Mouse (Mus musculus) midbrain, postnatal 0 days (tissue): ENCODE measurements around the gene Barx2. TPM values are rescaled to one million over a fixed set of nuclear protein-coding genes. Genes with fewer than 3 reads are reported as not detected.

Experiments used
- ATAC-seq: fragments of 200-750 bp; cut with Nextera tagmentation; 2 replicates; pipeline ENCODE4 v1.8.0; 2017; ENCODE audit warnings: moderate number of reproducible peaks, mild to moderate bottlenecking, moderate TSS enrichment, moderate library complexity; ENCODE audit not compliant: low FRiP score
- DNase-seq: peaks from one replicate; pipeline ENCODE4 v3.0.0-alpha.2; 2015; ENCODE audit warnings: low spot score
- H3K27ac ChIP-seq: fragments of 300-500 bp; sonication (generic); 2 replicates; pipeline ENCODE4 v1.5.1; 2014; ENCODE audit warnings: low read depth, mild to moderate bottlenecking, low read length, mixed read lengths
- H3K27me3 ChIP-seq: fragments of 300-500 bp; sonication (generic); 2 replicates; pipeline ENCODE4 v1.6.1; 2014; ENCODE audit warnings: low read length, control low read depth, mixed read lengths; ENCODE audit not compliant: insufficient read depth
- H3K36me3 ChIP-seq: fragments of 300-500 bp; sonication (generic); 2 replicates; pipeline ENCODE4 v1.6.1; 2014; ENCODE audit warnings: low read length, control low read depth, mixed read lengths; ENCODE audit not compliant: insufficient read depth
- H3K4me1 ChIP-seq: fragments of 300-500 bp; sonication (generic); 2 replicates; pipeline ENCODE4 v1.6.1; 2014; ENCODE audit warnings: mild to moderate bottlenecking, control low read depth, antibody characterized with exemption, low read length, mixed read lengths; ENCODE audit not compliant: insufficient read depth
- H3K4me2 ChIP-seq: fragments of 300-500 bp; sonication (generic); 2 replicates; pipeline ENCODE4 v1.6.1; 2014; ENCODE audit warnings: low read depth, mild to moderate bottlenecking, low read length, mixed read lengths; ENCODE audit not compliant: poor library complexity, severe bottlenecking
- H3K4me3 ChIP-seq: fragments of 300-500 bp; sonication (generic); 2 replicates; pipeline ENCODE4 v1.5.1; 2014; ENCODE audit warnings: low read depth, mild to moderate bottlenecking, low read length, moderate library complexity
- H3K9ac ChIP-seq: fragments of 300-500 bp; sonication (generic); replicated peaks from 2 replicates; pipeline ENCODE4 v1.6.1; 2014; ENCODE audit warnings: mild to moderate bottlenecking, low read length, moderate library complexity, mixed read lengths; ENCODE audit not compliant: poor library complexity, severe bottlenecking
- H3K9me3 ChIP-seq: fragments of 300-500 bp; sonication (generic); 2 replicates; pipeline ENCODE4 v1.6.1; 2016; ENCODE audit warnings: low read length, control low read depth
- CTCF ChIP-seq: IDR thresholded peaks from 2 replicates; pipeline ENCODE4 v1.5.1; 2016; ENCODE audit warnings: antibody characterized with exemption, mild to moderate bottlenecking
- WGBS: fragments of 180-500 bp; shearing (Covaris S2); extraction: QIAGEN DNeasy Blood & Tissue Kit; methylation state at CpG from one replicate; pipeline ENCODE4 v1.1.7; 2014; 5-methylcytosine and 5-hydroxymethylcytosine counted together
- polyA plus RNA-seq: library from polyadenylated mRNA; unstranded; fragments of >200 nt; fragmentation: Nextera tagmentation; extraction: Ambion mirVana; gene quantifications from 2 replicates; pipeline ENCODE4 v1.2.1, GENCODE M21; 2015
- total RNA-seq: library from RNA; depleted of rRNA; stranded (reverse); fragments of >200 nt; gene quantifications from 2 replicates; pipeline ENCODE4 v1.2.3, GENCODE M21; 2014; rRNA removed

Barx2 gene
- total and polyA plus RNA-seq, 2 experiments from 2014 or later: 0.27 to 2.9 TPM

DNA sequence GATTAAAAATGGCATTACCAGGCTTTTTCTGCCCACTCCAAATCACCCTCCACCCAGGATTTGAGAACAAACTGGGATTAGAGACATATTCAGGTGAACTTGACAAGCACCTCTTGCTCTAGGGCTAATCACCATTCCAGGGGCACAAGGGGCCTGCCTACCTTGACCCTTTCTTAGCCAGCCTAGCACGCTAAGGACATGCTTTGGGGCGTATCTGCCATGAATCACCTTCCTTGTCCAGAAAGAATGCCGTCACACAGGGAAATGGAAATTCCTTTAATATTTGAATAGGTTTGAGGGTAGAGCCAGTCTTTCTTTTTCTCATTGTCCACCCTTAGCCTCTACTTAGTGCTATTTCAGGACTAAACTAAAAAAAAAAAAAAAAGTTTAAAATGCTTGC, 73.2 kb downstream of the Barx2 start:
- Histone ChIP-seq H3K9ac (no peak overlapping the region), H3K4me3 (no peak overlapping the region), H3K27ac (no peak overlapping the region), H3K36me3 (no peaks in the 10 kb centered on the region), H3K27me3 (no peaks in the 10 kb centered on the region), H3K4me2 (no peak overlapping the region), H3K9me3 (no peaks in the 10 kb centered on the region), H3K4me1 (no peaks in the 10 kb centered on the region)
- ATAC-seq (no peak), DNase-seq (no peak)
- TF ChIP-seq CTCF: no peak
- WGBS: 81% methylated on average over 3 of the region's 3 CpGs

DNA sequence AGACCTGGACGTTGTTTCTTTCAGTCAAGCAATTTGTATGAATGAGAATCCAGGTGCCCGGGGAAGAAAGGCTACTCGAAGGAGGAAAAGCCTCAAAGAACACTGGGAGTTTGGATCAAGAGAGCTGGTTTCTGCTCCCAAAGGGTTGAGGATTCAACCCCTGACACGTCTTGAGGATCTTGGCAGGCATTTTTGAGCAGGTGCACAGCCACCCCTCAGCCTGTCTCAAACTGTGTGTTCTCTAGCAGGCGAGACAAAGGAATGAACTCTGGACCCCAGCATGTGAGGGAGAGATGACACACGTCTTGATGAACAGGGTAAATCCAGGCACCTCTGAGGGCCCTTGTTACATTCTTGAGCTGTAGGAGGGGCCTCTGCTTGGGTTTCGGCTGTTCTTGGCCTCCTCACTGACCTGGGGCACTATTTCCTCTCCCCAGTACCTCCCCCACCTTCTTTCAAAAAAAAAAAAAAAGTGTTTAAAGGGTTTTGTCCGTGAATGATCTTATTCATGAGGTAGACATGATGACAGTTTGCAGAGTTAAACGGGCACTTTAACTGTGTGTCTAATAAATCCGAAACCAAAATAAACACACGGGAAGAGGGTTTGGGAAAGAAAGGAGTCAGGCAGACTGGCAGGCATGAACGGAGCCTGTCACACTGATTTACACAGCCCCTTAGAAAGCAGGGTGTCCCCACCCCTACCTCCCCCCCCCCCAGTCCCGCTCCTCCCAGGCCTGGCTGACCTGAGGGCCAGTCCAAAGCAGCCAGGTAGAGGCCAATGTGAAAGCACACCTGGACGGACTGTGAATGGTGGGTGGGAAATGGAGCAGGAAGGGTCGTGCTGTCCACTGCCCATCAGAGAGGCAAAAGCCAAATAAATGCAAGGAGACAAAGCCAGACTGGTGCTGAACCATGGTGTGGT, 73.9 kb downstream of the Barx2 start:
- H3K27me3 ChIP-seq: no peaks in the 10 kb centered on the region
- H3K9ac ChIP-seq: no peak overlapping the region
- H3K9me3 ChIP-seq: no peaks in the 10 kb centered on the region
- ATAC-seq: no peak
- no peak overlapping the region for H3K4me3 ChIP-seq
- H3K36me3 ChIP-seq: no peaks in the 10 kb centered on the region
- WGBS: 46% methylated on average over 15 of the region's 15 CpGs
- H3K4me1 ChIP-seq: no peaks in the 10 kb centered on the region
- no peak for DNase-seq
- TF ChIP-seq CTCF: no peak
- H3K27ac ChIP-seq: no peak overlapping the region
- H3K4me2 ChIP-seq: no peak overlapping the region

DNA sequence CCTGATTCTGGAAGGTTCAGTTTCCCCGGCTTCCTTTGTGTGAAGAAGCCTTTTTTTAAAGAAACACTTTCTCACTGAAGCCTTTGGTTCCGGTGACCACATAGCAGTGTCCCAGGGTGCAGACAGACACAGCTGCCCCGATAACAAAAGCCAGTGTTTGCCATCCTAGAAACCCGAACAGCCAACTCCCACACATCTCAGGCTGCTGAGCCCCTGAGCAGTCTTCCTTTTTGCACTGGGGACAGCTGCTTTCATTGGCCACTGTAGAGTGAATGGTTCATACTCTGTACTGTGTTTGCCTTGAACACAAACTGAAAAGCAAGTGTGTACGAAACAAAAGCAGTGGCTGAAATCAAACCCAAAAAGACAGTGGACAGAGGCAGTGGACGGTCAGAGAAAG, 75.2 kb downstream of the Barx2 start:
- H3K27me3 ChIP-seq: no peaks in the 10 kb centered on the region
- H3K9me3 ChIP-seq: no peaks in the 10 kb centered on the region
- no peak overlapping the region for H3K4me3 ChIP-seq
- no peak overlapping the region for H3K9ac ChIP-seq
- ATAC-seq: no peak
- 48% methylated on average over 6 of the region's 6 CpGs for WGBS
- no peak for DNase-seq
- no peaks in the 10 kb centered on the region for H3K36me3 ChIP-seq
- no peak for TF ChIP-seq CTCF
- no peak overlapping the region for H3K4me2 ChIP-seq
- no peak overlapping the region for H3K27ac ChIP-seq
- no peaks in the 10 kb centered on the region for H3K4me1 ChIP-seq

DNA sequence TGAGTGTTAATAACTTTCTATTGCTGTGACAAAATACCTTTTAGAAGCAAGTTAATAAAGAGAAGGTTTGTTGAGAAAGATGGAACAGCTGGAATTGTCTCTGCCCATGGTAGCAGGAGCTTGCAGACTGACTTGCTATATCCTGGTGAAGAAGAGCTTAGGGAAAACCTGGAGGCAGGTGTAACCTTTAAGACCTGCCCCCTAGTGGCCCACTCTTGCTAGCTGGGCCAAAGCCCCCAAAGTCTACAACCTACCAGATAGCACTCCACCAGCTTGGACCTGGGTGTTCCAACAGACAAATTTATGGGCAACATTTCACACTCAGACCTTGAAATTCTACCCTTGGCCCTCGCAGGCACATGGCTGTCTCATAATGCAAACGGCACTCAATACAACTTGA, 104.5 kb downstream of the Barx2 start:
- H3K27me3 ChIP-seq: no peaks in the 10 kb centered on the region
- H3K9me3 ChIP-seq: no peaks in the 10 kb centered on the region
- no peaks in the 10 kb centered on the region for H3K4me1 ChIP-seq
- H3K4me2 ChIP-seq: no peak overlapping the region
- no peak overlapping the region for H3K9ac ChIP-seq
- WGBS: 88% methylated on average over 2 of the region's 2 CpGs
- H3K4me3 ChIP-seq: no peak overlapping the region
- no peak overlapping the region for H3K27ac ChIP-seq
- no peak for DNase-seq
- no peak for ATAC-seq
- TF ChIP-seq CTCF: no peak
- no peaks in the 10 kb centered on the region for H3K36me3 ChIP-seq

DNA sequence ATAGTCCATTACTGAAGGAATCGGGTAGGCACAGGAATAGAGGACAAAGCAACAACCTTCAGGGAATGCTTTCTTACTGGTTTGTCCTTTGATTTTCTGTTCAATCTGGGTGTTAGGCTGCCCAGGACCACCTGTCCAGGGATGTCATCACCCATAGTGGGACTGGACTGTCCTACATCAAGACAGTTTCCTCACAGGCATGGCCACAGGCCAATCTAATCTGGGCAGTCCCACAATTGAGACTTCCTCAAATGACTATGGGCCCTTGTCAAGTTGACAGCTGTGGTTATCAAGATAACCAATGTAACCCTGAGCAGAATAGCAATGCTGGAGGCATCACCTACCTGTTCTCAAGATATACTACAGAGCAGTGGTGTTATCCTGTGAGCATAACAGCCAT, 110.6 kb downstream of the Barx2 start:
- TF ChIP-seq CTCF: no peak
- Histone ChIP-seq H3K27me3 (no peaks in the 10 kb centered on the region), H3K9ac (no peak overlapping the region), H3K4me2 (no peak overlapping the region), H3K9me3 (no peaks in the 10 kb centered on the region), H3K4me1 (no peaks in the 10 kb centered on the region), H3K27ac (no peak overlapping the region), H3K4me3 (no peak overlapping the region), H3K36me3 (no peaks in the 10 kb centered on the region)
- 95% methylated on average over 1 of the region's 1 CpGs for WGBS
- DNase-seq (no peak), ATAC-seq (no peak)

Other genes starting within 250 kb of the Barx2 start
- 48.3 and 54.4 TPM in 2 replicates for gene Arhgap32, start 202.7 kb upstream of the Barx2 start, total RNA-seq
- 6.1 and 8.3 TPM in 2 replicates for gene Arhgap32, start 202.7 kb upstream of the Barx2 start, polyA plus RNA-seq